Mouse (Mus musculus) limb, embryonic 14.5 days (tissue): ENCODE data around the gene Atat1. TPM values are rescaled to one million over a fixed set of nuclear protein-coding genes. Genes with fewer than 3 reads are reported as not detected.

ENCODE experiments used
- ATAC-seq: fragments of 200-750 bp; cut with Nextera tagmentation; 2 replicates; pipeline ENCODE4 v1.8.0; 2017; ENCODE audit warnings: low read depth, moderate number of reproducible peaks, moderate TSS enrichment; ENCODE audit not compliant: low FRiP score
- DNase-seq: peaks from one replicate; pipeline ENCODE4 v3.0.0-alpha.2; 2015; ENCODE audit warnings: low spot score
- H3K27ac ChIP-seq: fragments of 300-500 bp; sonication (generic); replicated peaks from 2 replicates; pipeline ENCODE4 v1.5.1; 2014; ENCODE audit warnings: low read depth, mild to moderate bottlenecking, low read length, moderate library complexity, mixed read lengths
- H3K27me3 ChIP-seq: fragments of 300-500 bp; sonication (generic); 2 replicates; pipeline ENCODE4 v1.6.1; 2014; ENCODE audit warnings: low read length, mixed read lengths; ENCODE audit not compliant: control insufficient read depth, insufficient read depth
- H3K36me3 ChIP-seq: fragments of 300-500 bp; sonication (generic); 2 replicates; pipeline ENCODE4 v1.6.1; 2014; ENCODE audit warnings: mild to moderate bottlenecking, low read length, moderate library complexity, mixed read lengths; ENCODE audit not compliant: control insufficient read depth, insufficient read depth
- H3K4me1 ChIP-seq: fragments of 300-500 bp; sonication (generic); 2 replicates; pipeline ENCODE4 v1.6.1; 2014; ENCODE audit warnings: antibody characterized with exemption, low read length, mixed read lengths; ENCODE audit not compliant: control insufficient read depth, insufficient read depth
- H3K4me2 ChIP-seq: fragments of 300-500 bp; sonication (generic); replicated peaks from 2 replicates; pipeline ENCODE4 v1.6.1; 2014; ENCODE audit warnings: low read depth, mild to moderate bottlenecking, low read length, moderate library complexity; ENCODE audit not compliant: severe bottlenecking
- H3K4me3 ChIP-seq: fragments of 300-500 bp; sonication (generic); replicated peaks from 2 replicates; pipeline ENCODE4 v1.5.1; 2014; ENCODE audit warnings: low read length
- H3K9ac ChIP-seq: fragments of 300-500 bp; sonication (generic); 2 replicates; pipeline ENCODE4 v1.6.1; 2014; ENCODE audit warnings: mild to moderate bottlenecking, low read depth, low read length, moderate library complexity; ENCODE audit not compliant: severe bottlenecking
- H3K9me3 ChIP-seq: fragments of 300-500 bp; sonication (generic); 2 replicates; pipeline ENCODE4 v1.6.1; 2016; ENCODE audit warnings: low read length; ENCODE audit not compliant: control insufficient read depth
- POLR2A ChIP-seq: fragments of 200-500 bp; IDR thresholded peaks from 2 replicates; pipeline ENCODE4 v1.8.0; 2012; ENCODE audit warnings: inconsistent platforms, mild to moderate bottlenecking, moderate library complexity, borderline replicate concordance; ENCODE audit not compliant: insufficient read depth, insufficient read length; ENCODE audit errors: extremely low read depth
- WGBS: fragments of 180-500 bp; shearing (Covaris S2); extraction: QIAGEN DNeasy Blood & Tissue Kit; methylation state at CpG from one replicate; pipeline ENCODE4 v1.1.7; 2014; 5-methylcytosine and 5-hydroxymethylcytosine counted together
- microRNA counts: library from miRNA; unstranded; fragments of <30 nt; microRNA quantifications from one replicate; lab custom pipeline; 2016
- microRNA-seq: library from miRNA; unstranded; fragments of <30 nt; microRNA quantifications from one replicate; pipeline ENCODE4, GENCODE M21; 2016
- polyA plus RNA-seq, 2 experiments: library from polyadenylated mRNA; depleted of rRNA in 1 of 2; stranded (reverse) in 1 of 2; unstranded in 1 of 2; fragments of >200 nt; fragmentation: Nextera tagmentation in 1 of 2; extraction: Ambion mirVana in 1 of 2; gene quantifications; 2 replicates each; pipeline versions ENCODE4 v1.2.1 to v1.2.3; 2012 to 2014

Gene Atat1
- polyA plus RNA-seq, 2 experiments: 68.7 to 157 TPM

- H3K9me3 ChIP-seq: no peaks in the 10 kb centered on the region
- H3K36me3 ChIP-seq: peaks cover 77% of the 10 kb centered on the region
- TF ChIP-seq POLR2A: no peak
- no peak overlapping the region for H3K4me2 ChIP-seq
- ATAC-seq: no peak
- DNase-seq: no peak
- no peak overlapping the region for H3K4me3 ChIP-seq
- no peaks in the 10 kb centered on the region for H3K4me1 ChIP-seq
- no peak overlapping the region for H3K9ac ChIP-seq
- H3K27me3 ChIP-seq: no peaks in the 10 kb centered on the region
- H3K27ac ChIP-seq: no peak overlapping the region
- WGBS: 71% methylated on average over 1 of the region's 1 CpGs
These were observed 61.8 kb downstream of the Atat1 start for GRCm38 (mm10) chr17:35848112-35848511.

MicroRNA genes within 50 kb of the gene (microRNA counts, 519-probe panel; counts per million panel counts)
- microRNA mmu-miR-1894-3p (lab: Ali Mortazavi, UCI) (not detected), microRNA mmu-miR-1894-5p (lab: Ali Mortazavi, UCI) (744 counts per million, percentile 3 among the panel's probes with 10 or more counts)

Small RNA genes within 50 kb of the gene (microRNA-seq; reads per million reads assigned to microRNA genes)
- gene Gm28033: 0.92 reads per million
- not detected for gene Mir1894

Other genes with a start within 250 kb of the Atat1 start
- gene Vars2, start 242.5 kb downstream of the Atat1 start, polyA plus RNA-seq (2012; rRNA removed): 35.4 and 47.8 TPM in 2 replicates
- 14.8 and 18.7 TPM in 2 replicates for gene Vars2, start 242.5 kb downstream of the Atat1 start, polyA plus RNA-seq (2014; fragmentation: Nextera tagmentation; extraction: Ambion mirVana)
- 43.0 and 52.0 TPM in 2 replicates for gene Gtf2h4, start 236.3 kb downstream of the Atat1 start, polyA plus RNA-seq (2012; rRNA removed)
- 40.7 and 44.9 TPM in 2 replicates for gene Gtf2h4, start 236.3 kb downstream of the Atat1 start, polyA plus RNA-seq (2014; fragmentation: Nextera tagmentation; extraction: Ambion mirVana)
- gene Ddr1, start 205.5 kb downstream of the Atat1 start, polyA plus RNA-seq (2012; rRNA removed): 49.4 and 60.1 TPM in 2 replicates
- 56.7 and 58.2 TPM in 2 replicates for gene Ddr1, start 205.5 kb downstream of the Atat1 start, polyA plus RNA-seq (2014; fragmentation: Nextera tagmentation; extraction: Ambion mirVana)
- gene Ier3, start 88.4 kb downstream of the Atat1 start, polyA plus RNA-seq (2012; rRNA removed): 10.8 and 12.2 TPM in 2 replicates
- gene Ier3, start 88.4 kb downstream of the Atat1 start, polyA plus RNA-seq (2014; fragmentation: Nextera tagmentation; extraction: Ambion mirVana): 8.8 and 8.9 TPM in 2 replicates
- 61.8 and 66.3 TPM in 2 replicates for gene Flot1, start 86.8 kb downstream of the Atat1 start, polyA plus RNA-seq (2012; rRNA removed)
- gene Flot1, start 86.8 kb downstream of the Atat1 start, polyA plus RNA-seq (2014; fragmentation: Nextera tagmentation; extraction: Ambion mirVana): 47.2 and 53.7 TPM in 2 replicates
- gene Tubb5, start 71.8 kb downstream of the Atat1 start, polyA plus RNA-seq (2012; rRNA removed): 1,341 and 1,699 TPM in 2 replicates
- gene Tubb5, start 71.8 kb downstream of the Atat1 start, polyA plus RNA-seq (2014; fragmentation: Nextera tagmentation; extraction: Ambion mirVana): 808 and 880 TPM in 2 replicates
- 24.9 and 28.8 TPM in 2 replicates for gene Mdc1, start 68.6 kb downstream of the Atat1 start, polyA plus RNA-seq (2012; rRNA removed)
- 12.2 and 13.9 TPM in 2 replicates for gene Mdc1, start 68.6 kb downstream of the Atat1 start, polyA plus RNA-seq (2014; fragmentation: Nextera tagmentation; extraction: Ambion mirVana)
- 77.5 and 80.7 TPM in 2 replicates for gene Nrm, start 48.8 kb downstream of the Atat1 start, polyA plus RNA-seq (2012; rRNA removed)
- gene Nrm, start 48.8 kb downstream of the Atat1 start, polyA plus RNA-seq (2014; fragmentation: Nextera tagmentation; extraction: Ambion mirVana): 49.5 and 56.4 TPM in 2 replicates
- 47.2 and 56.2 TPM in 2 replicates for gene Ppp1r18, start 44.5 kb downstream of the Atat1 start, polyA plus RNA-seq (2012; rRNA removed)
- 26.0 and 26.3 TPM in 2 replicates for gene Ppp1r18, start 44.5 kb downstream of the Atat1 start, polyA plus RNA-seq (2014; fragmentation: Nextera tagmentation; extraction: Ambion mirVana)
- gene Dhx16, start 30.3 kb downstream of the Atat1 start, polyA plus RNA-seq (2012; rRNA removed): 78.6 and 90.5 TPM in 2 replicates
- gene Dhx16, start 30.3 kb downstream of the Atat1 start, polyA plus RNA-seq (2014; fragmentation: Nextera tagmentation; extraction: Ambion mirVana): 40.0 and 43.4 TPM in 2 replicates
- 53.9 and 68.4 TPM in 2 replicates for gene 2310061I04Rik, start 12.6 kb downstream of the Atat1 start, polyA plus RNA-seq (2012; rRNA removed)
- gene 2310061I04Rik, start 12.6 kb downstream of the Atat1 start, polyA plus RNA-seq (2014; fragmentation: Nextera tagmentation; extraction: Ambion mirVana): 20.6 and 20.7 TPM in 2 replicates
- gene Mrps18b, start 6.3 kb upstream of the Atat1 start, polyA plus RNA-seq (2012; rRNA removed): 62.7 and 62.9 TPM in 2 replicates
- gene Mrps18b, start 6.3 kb upstream of the Atat1 start, polyA plus RNA-seq (2014; fragmentation: Nextera tagmentation; extraction: Ambion mirVana): 68.0 and 70.3 TPM in 2 replicates
- 39.9 and 41.6 TPM in 2 replicates for gene Ppp1r10, start 6.4 kb upstream of the Atat1 start, polyA plus RNA-seq (2012; rRNA removed)
- gene Ppp1r10, start 6.4 kb upstream of the Atat1 start, polyA plus RNA-seq (2014; fragmentation: Nextera tagmentation; extraction: Ambion mirVana): 30.8 and 34.2 TPM in 2 replicates
- 73.4 and 83.1 TPM in 2 replicates for gene Abcf1, start 59.7 kb upstream of the Atat1 start, polyA plus RNA-seq (2012; rRNA removed)
- 77.2 and 84.6 TPM in 2 replicates for gene Abcf1, start 59.7 kb upstream of the Atat1 start, polyA plus RNA-seq (2014; fragmentation: Nextera tagmentation; extraction: Ambion mirVana)
- gene Gnl1, start 69.8 kb upstream of the Atat1 start, polyA plus RNA-seq (2012; rRNA removed): 37.7 and 41.8 TPM in 2 replicates
- gene Gnl1, start 69.8 kb upstream of the Atat1 start, polyA plus RNA-seq (2014; fragmentation: Nextera tagmentation; extraction: Ambion mirVana): 43.4 and 49.5 TPM in 2 replicates
- gene Prr3, start 70.2 kb upstream of the Atat1 start, polyA plus RNA-seq (2012; rRNA removed): 57.8 and 62.8 TPM in 2 replicates
- 33.3 and 34.7 TPM in 2 replicates for gene Prr3, start 70.2 kb upstream of the Atat1 start, polyA plus RNA-seq (2014; fragmentation: Nextera tagmentation; extraction: Ambion mirVana)
- 0.14 and 0.42 TPM in 2 replicates for gene H2-T24, start 110.5 kb upstream of the Atat1 start, polyA plus RNA-seq (2012; rRNA removed)
- 1.5 and 3.3 TPM in 2 replicates for gene H2-T24, start 110.5 kb upstream of the Atat1 start, polyA plus RNA-seq (2014; fragmentation: Nextera tagmentation; extraction: Ambion mirVana)
- gene H2-T23, start 122.8 kb upstream of the Atat1 start, polyA plus RNA-seq (2012; rRNA removed): 13.5 and 15.0 TPM in 2 replicates
- gene H2-T23, start 122.8 kb upstream of the Atat1 start, polyA plus RNA-seq (2014; fragmentation: Nextera tagmentation; extraction: Ambion mirVana): 10.0 and 10.8 TPM in 2 replicates
- 27.4 and 29.0 TPM in 2 replicates for gene H2-T22, start 132.7 kb upstream of the Atat1 start, polyA plus RNA-seq (2012; rRNA removed)
- gene H2-T22, start 132.7 kb upstream of the Atat1 start, polyA plus RNA-seq (2014; fragmentation: Nextera tagmentation; extraction: Ambion mirVana): 23.4 and 26.6 TPM in 2 replicates
- not detected in 2 replicates for gene Gm6034, start 132.9 kb upstream of the Atat1 start, polyA plus RNA-seq (2012; rRNA removed)
- not detected in 2 replicates for gene Gm6034, start 132.9 kb upstream of the Atat1 start, polyA plus RNA-seq (2014; fragmentation: Nextera tagmentation; extraction: Ambion mirVana)
- 0.12 and 0.21 TPM in 2 replicates for gene Gm11127, start 148.3 kb upstream of the Atat1 start, polyA plus RNA-seq (2012; rRNA removed)
- not detected in 2 replicates for gene Gm11127, start 148.3 kb upstream of the Atat1 start, polyA plus RNA-seq (2014; fragmentation: Nextera tagmentation; extraction: Ambion mirVana)
- not detected in 2 replicates for gene Gm19684, start 211.6 kb upstream of the Atat1 start, polyA plus RNA-seq (2012; rRNA removed)
- gene Gm19684, start 211.6 kb upstream of the Atat1 start, polyA plus RNA-seq (2014; fragmentation: Nextera tagmentation; extraction: Ambion mirVana): not detected in 2 replicates
- gene Gm7030, start 219.3 kb upstream of the Atat1 start, polyA plus RNA-seq (2012; rRNA removed): not detected in 2 replicates
- not detected in 2 replicates for gene Gm7030, start 219.3 kb upstream of the Atat1 start, polyA plus RNA-seq (2014; fragmentation: Nextera tagmentation; extraction: Ambion mirVana)